Mouse (Mus musculus): ENCODE data around the gene Gm45021.

Gene Gm45021

GRCm38 (mm10) chr6:48648779-48649178, 59.4 kb downstream of the Gm45021 start:
- DNase-seq (ENCODE audit: low read depth, low spot score): no peak

DNA sequence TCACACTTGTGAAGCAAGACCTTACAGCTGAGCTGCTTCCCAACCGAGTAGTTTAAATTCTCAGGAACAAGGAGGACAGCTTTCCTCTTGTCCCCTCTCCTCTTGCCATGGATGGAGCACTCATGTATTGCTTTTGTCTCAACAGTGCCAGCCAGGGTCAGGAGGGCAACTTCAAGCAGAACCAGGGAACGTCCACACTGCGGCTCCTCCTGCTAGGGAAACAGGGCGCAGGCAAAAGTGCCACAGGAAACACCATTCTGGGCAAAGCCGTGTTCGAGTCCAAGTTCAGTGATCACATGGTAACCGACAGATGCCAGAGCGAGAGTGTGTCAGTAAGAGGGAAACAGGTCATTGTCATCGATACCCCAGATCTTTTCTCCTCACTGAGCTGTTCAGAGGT, 60.6 kb downstream of the Gm45021 start:
- no peak for DNase-seq (ENCODE audit: low read depth, low spot score)

DNA sequence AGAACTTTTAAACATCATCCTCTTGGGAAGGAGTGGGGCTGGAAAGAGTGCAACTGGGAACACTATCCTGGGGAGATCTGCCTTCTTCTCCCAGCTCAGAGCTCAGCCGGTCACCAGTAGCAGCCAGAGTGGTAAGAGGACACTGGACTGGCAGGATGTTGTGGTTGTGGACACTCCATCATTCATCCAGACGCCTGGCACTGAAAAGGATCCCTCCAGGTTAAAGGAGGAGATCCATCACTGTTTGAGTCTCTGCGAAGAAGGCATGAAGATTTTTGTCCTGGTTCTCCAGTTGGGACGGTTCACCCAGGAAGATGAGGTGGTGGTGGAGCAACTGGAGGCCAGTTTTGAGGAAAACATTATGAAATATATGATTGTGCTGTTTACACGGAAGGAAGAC, 69.3 kb downstream of the Gm45021 start:
- no peak for DNase-seq (ENCODE audit: low read depth, low spot score)

Measured in retina, adult 2 months (tissue).